ENCODE assay signal across 8 mouse cellular contexts in genomic region chr9:118507552-118507951, GRCm38 (mm10). TPM values are rescaled to one million over a fixed set of nuclear protein-coding genes. Genes with fewer than 3 reads are reported as not detected.
DNase-seq lines count a peak whose midpoint lies in the region; ATAC-seq and TF ChIP-seq lines count a peak whose summit lies in the region.

No protein-coding gene starts in this region.

- ATAC-seq in lung, postnatal 0 days = no peak
- ATAC-seq in hindbrain, embryonic 12.5 days (ENCODE audit: low FRiP score) = no peak
- no peak for ATAC-seq in limb, embryonic 13.5 days (ENCODE audit: low FRiP score, low read depth)
- no peak for ATAC-seq in stomach, embryonic 16.5 days (ENCODE audit: insufficient read depth, low FRiP score)

- WGBS in lung, postnatal 0 days = 83% methylated on average over 6 of the region's 6 CpGs
- WGBS in hindbrain, embryonic 12.5 days = 72% methylated on average over 6 of the region's 6 CpGs
- 76% methylated on average over 6 of the region's 6 CpGs for WGBS in limb, embryonic 13.5 days
- 80% methylated on average over 6 of the region's 6 CpGs for WGBS in stomach, embryonic 16.5 days

- peak overlapping the region; percentile 93; the same call in 1 of the 2 replicates for H3K4me2 ChIP-seq in lung, postnatal 0 days (replicated peaks; ENCODE audit: low read depth, low read length)
- H3K4me2 ChIP-seq in hindbrain, embryonic 12.5 days (replicated peaks) = peak overlapping the region; percentile 99
- peak overlapping the region; percentile 99 for H3K4me2 ChIP-seq in limb, embryonic 13.5 days (replicated peaks)
- H3K4me2 ChIP-seq in stomach, embryonic 16.5 days (ENCODE audit: low read depth, low read length) = peak overlapping the region; percentile 97

- TF ChIP-seq CTCF in lung, postnatal 0 days (IDR thresholded peaks at IDR 0.05) = no peak

- no peak overlapping the region for H3K9ac ChIP-seq in lung, postnatal 0 days (replicated peaks; ENCODE audit: low read depth)
- peak overlapping the region; percentile 93 for H3K9ac ChIP-seq in hindbrain, embryonic 12.5 days
- H3K9ac ChIP-seq in limb, embryonic 13.5 days = peak overlapping the region; percentile 91
- H3K9ac ChIP-seq in stomach, embryonic 16.5 days (ENCODE audit: low read length) = peak overlapping the region; percentile 97

- H3K27ac ChIP-seq in lung, postnatal 0 days (ENCODE audit: low read length) = no peak overlapping the region
- no peak overlapping the region for H3K27ac ChIP-seq in hindbrain, embryonic 12.5 days
- H3K27ac ChIP-seq in limb, embryonic 13.5 days = no peak overlapping the region
- no peak overlapping the region for H3K27ac ChIP-seq in stomach, embryonic 16.5 days (ENCODE audit: low read length)

- H3K36me3 ChIP-seq in lung, postnatal 0 days (ENCODE audit: insufficient read depth, low read length) = no peaks in the 10 kb centered on the region
- no peaks in the 10 kb centered on the region for H3K36me3 ChIP-seq in hindbrain, embryonic 12.5 days
- peaks cover 4% of the 10 kb centered on the region; the same call in 1 of the 2 replicates for H3K36me3 ChIP-seq in limb, embryonic 13.5 days
- no peaks in the 10 kb centered on the region for H3K36me3 ChIP-seq in stomach, embryonic 16.5 days (ENCODE audit: control insufficient read depth, insufficient read depth, low read length)

- no peaks in the 10 kb centered on the region for H3K9me3 ChIP-seq in lung, postnatal 0 days (ENCODE audit: low read length)
- H3K9me3 ChIP-seq in hindbrain, embryonic 12.5 days (replicated peaks) = no peaks in the 10 kb centered on the region
- H3K9me3 ChIP-seq in limb, embryonic 13.5 days = no peaks in the 10 kb centered on the region
- no peaks in the 10 kb centered on the region for H3K9me3 ChIP-seq in stomach, embryonic 16.5 days (replicated peaks; ENCODE audit: control insufficient read depth, low read length)

- TF ChIP-seq EP300 in lung, postnatal 0 days (IDR thresholded peaks at IDR 0.05) = no peak

- H3K27me3 ChIP-seq in lung, postnatal 0 days (replicated peaks; ENCODE audit: insufficient read depth, low read length) = no peaks in the 10 kb centered on the region
- H3K27me3 ChIP-seq in hindbrain, embryonic 12.5 days = no peaks in the 10 kb centered on the region
- H3K27me3 ChIP-seq in limb, embryonic 13.5 days = no peaks in the 10 kb centered on the region
- no peaks in the 10 kb centered on the region for H3K27me3 ChIP-seq in stomach, embryonic 16.5 days (ENCODE audit: control insufficient read depth, insufficient read depth, low read length)

- H3K4me3 ChIP-seq in lung, postnatal 0 days (ENCODE audit: low read depth, low read length) = no peak overlapping the region
- H3K4me3 ChIP-seq in hindbrain, embryonic 12.5 days = peak overlapping the region; percentile 90; the same call in 1 of the 2 replicates
- H3K4me3 ChIP-seq in limb, embryonic 13.5 days = peak overlapping the region; percentile 92
- peak overlapping the region; percentile 94 for H3K4me3 ChIP-seq in stomach, embryonic 16.5 days (replicated peaks; ENCODE audit: low read length)

- no peak for DNase-seq in lung, postnatal 0 days (ENCODE audit: low spot score)
- DNase-seq in lung, adult 18-20 months = no peak
- DNase-seq in left cerebral cortex, adult 11 months (ENCODE audit: low spot score) = no peak
- no peak for DNase-seq in B cell, adult 2 months
- DNase-seq in layer of hippocampus, postnatal 10 days (ENCODE audit: low spot score in 2 of 2) = no peak

- H3K4me1 ChIP-seq in lung, postnatal 0 days (ENCODE audit: insufficient read depth, low read depth, low read length) = peaks cover 10% of the 10 kb centered on the region; the same call in 1 of the 2 replicates
- H3K4me1 ChIP-seq in hindbrain, embryonic 12.5 days = peaks cover 35% of the 10 kb centered on the region
- H3K4me1 ChIP-seq in limb, embryonic 13.5 days = peaks cover 34% of the 10 kb centered on the region
- peaks cover 28% of the 10 kb centered on the region for H3K4me1 ChIP-seq in stomach, embryonic 16.5 days (ENCODE audit: control insufficient read depth, insufficient read depth, low read length)

RNA-seq across cellular contexts. Expression of gene Golga4, which starts 1.5 kb away (rescaled TPM):
- polyA plus RNA-seq in lung, postnatal 0 days (2015; fragmentation: Nextera tagmentation; extraction: Ambion mirVana) = 30.6 and 35.6 TPM in 2 replicates
- 67.5 and 73.1 TPM in 2 replicates for polyA plus RNA-seq in hindbrain, embryonic 12.5 days (2016; fragmentation: Nextera tagmentation; extraction: Ambion mirVana)
- polyA plus RNA-seq in limb, embryonic 13.5 days (2015; fragmentation: Nextera tagmentation; extraction: Ambion mirVana) = 52.0 and 56.0 TPM in 2 replicates
- polyA plus RNA-seq in stomach, embryonic 16.5 days (2015; fragmentation: Nextera tagmentation; extraction: Ambion mirVana) = 48.8 and 50.6 TPM in 2 replicates
- 10 to 100 TPM; 67.3 to 76.7 TPM for total RNA-seq in layer of hippocampus, postnatal 10 days (2021)

RNA-seq across cellular contexts. Expression of gene Eomes, which starts 29.5 kb away (rescaled TPM):
- polyA plus RNA-seq in lung, postnatal 0 days (2015; fragmentation: Nextera tagmentation; extraction: Ambion mirVana) = 0.05 and 0.06 TPM in 2 replicates
- 0.09 and 0.25 TPM in 2 replicates for polyA plus RNA-seq in hindbrain, embryonic 12.5 days (2016; fragmentation: Nextera tagmentation; extraction: Ambion mirVana)
- polyA plus RNA-seq in limb, embryonic 13.5 days (2015; fragmentation: Nextera tagmentation; extraction: Ambion mirVana) = 0.28 and 0.71 TPM in 2 replicates
- polyA plus RNA-seq in stomach, embryonic 16.5 days (2015; fragmentation: Nextera tagmentation; extraction: Ambion mirVana) = 0.06 and 0.09 TPM in 2 replicates
- total RNA-seq in layer of hippocampus, postnatal 10 days (2021) = 1 to 10 TPM; 5.2 to 6.1 TPM
